In genomic region chr10:24164137-24164908, GRCm38 (mm10) we compare ENCODE assay signal across 9 mouse cellular contexts. TPM values are rescaled to one million over a fixed set of nuclear protein-coding genes. Genes with fewer than 3 reads are reported as not detected.
DNase-seq lines count a peak whose midpoint lies in the region; ATAC-seq and TF ChIP-seq lines count a peak whose summit lies in the region.
"Had no signal": no experiment of that assay in that cellular context is flagged by ENCODE, and none has a peak within 500 bp of the region (broad histone marks: within the 10 kb centered on the region; RNA-seq: fewer than 3 reads in every experiment).

No protein-coding gene starts in this region.

- intact Hi-C loops in gastrocnemius, postnatal 36 days (cut with DNase I) = no loop called here

- H3K27ac ChIP-seq in liver, embryonic 11.5 days (ENCODE audit: low read depth, low read length) = peak overlapping the region; percentile 11; the same call in 1 of the 2 replicates
- H3K27ac ChIP-seq in thymus, adult 2 months (ENCODE audit: control insufficient read depth, insufficient read depth, low read length) = no peak overlapping the region

- TF ChIP-seq POLR2A in thymus, adult 2 months (IDR thresholded peaks at IDR 0.05; ENCODE audit: control insufficient read depth, extremely low read depth, insufficient read depth, low read length, poor library complexity) = no peak

- H3K4me1 ChIP-seq in liver, embryonic 11.5 days (replicated peaks; ENCODE audit: control insufficient read depth, insufficient read depth, low read length) = peaks cover 10% of the 10 kb centered on the region
- H3K4me1 ChIP-seq in thymus, adult 2 months (replicated peaks; ENCODE audit: control insufficient read depth, insufficient read depth, low read length) = peaks cover 4% of the 10 kb centered on the region

- no peak overlapping the region for H3K4me3 ChIP-seq in liver, embryonic 11.5 days (ENCODE audit: low read depth, low read length)
- no peak overlapping the region for H3K4me3 ChIP-seq in thymus, adult 2 months (ENCODE audit: control insufficient read depth, insufficient read depth, low read length)

- WGBS in liver, embryonic 11.5 days = 43% methylated on average over 11 of the region's 11 CpGs
- 72% methylated on average over 11 of the region's 11 CpGs for WGBS in thymus, adult 2 months

- no peaks in the 10 kb centered on the region for H3K9me3 ChIP-seq in liver, embryonic 11.5 days (ENCODE audit: control insufficient read depth, low read length)

- no peak overlapping the region for H3K9ac ChIP-seq in liver, embryonic 11.5 days (ENCODE audit: low read depth, low read length)

- TF ChIP-seq CTCF in thymus, adult 2 months (IDR thresholded peaks at IDR 0.05; ENCODE audit: borderline replicate concordance, control insufficient read depth, extremely low read depth, insufficient read depth, low read length, poor library complexity) = no peak

- H3K27me3 ChIP-seq in liver, embryonic 11.5 days (replicated peaks; ENCODE audit: control insufficient read depth, insufficient read depth, low read length) = no peaks in the 10 kb centered on the region
- no peaks in the 10 kb centered on the region for H3K27me3 ChIP-seq in thymus, adult 2 months (ENCODE audit: control insufficient read depth, insufficient read depth, low read length)

- peak; percentile 24 for DNase-seq in gastrocnemius, postnatal 25 days
- no peak for DNase-seq in gastrocnemius, postnatal 36 days
- peak; percentile 65 for DNase-seq in adrenal gland, postnatal 14 days
- DNase-seq in heart, postnatal 4 days = peak; percentile 39
- DNase-seq in liver, embryonic 11.5 days (ENCODE audit: low spot score) = no peak
- peak; percentile 31 to 49 for DNase-seq in natural killer cell, adult 2 months (ENCODE audit: low spot score in 2 of 2)
- DNase-seq in thymus, adult 2 months = no peak
- DNase-seq in thymus, postnatal 14 days = no peak

- 0 out of 2 replicates have a peak, but pooled peaks have one; percentile 30 for ATAC-seq in liver, embryonic 11.5 days (replicated peaks; ENCODE audit: low FRiP score)

- no peaks in the 10 kb centered on the region for H3K36me3 ChIP-seq in liver, embryonic 11.5 days (ENCODE audit: control insufficient read depth, insufficient read depth, low read length)
- no peaks in the 10 kb centered on the region for H3K36me3 ChIP-seq in thymus, adult 2 months (ENCODE audit: control insufficient read depth, insufficient read depth, low read length)

- no peak overlapping the region for H3K4me2 ChIP-seq in liver, embryonic 11.5 days

RNA-seq across cellular contexts. Expression of gene Stx7, which starts 15.2 kb away (rescaled TPM):
- total RNA-seq in gastrocnemius, postnatal 25 days (2021) = 10 to 100 TPM; 23.6 to 24.1 TPM
- 10 to 100 TPM; 21.5 to 24.3 TPM for total RNA-seq in gastrocnemius, postnatal 36 days (2021)
- 116 and 125 TPM in 2 replicates for total RNA-seq in adrenal gland, postnatal 14 days (2021)
- 10 to 100 TPM; 46.1 to 54.3 TPM for total RNA-seq in heart, postnatal 4 days (2021)
- polyA plus RNA-seq in liver, embryonic 11.5 days (2014; fragmentation: Nextera tagmentation; extraction: Ambion mirVana) = 50.7 and 56.0 TPM in 2 replicates
- polyA plus RNA-seq in thymus, adult 2 months (2012; rRNA removed) = 42.2 and 46.3 TPM in 2 replicates

RNA-seq across cellular contexts. Expression of gene Taar9, which starts 55.0 kb away (rescaled TPM):
- total RNA-seq in gastrocnemius, postnatal 25 days (2021) = not detected
- total RNA-seq in gastrocnemius, postnatal 36 days (2021) = not detected
- not detected in 2 replicates for total RNA-seq in adrenal gland, postnatal 14 days (2021)
- not detected for total RNA-seq in heart, postnatal 4 days (2021)
- not detected in 2 replicates for polyA plus RNA-seq in liver, embryonic 11.5 days (2014; fragmentation: Nextera tagmentation; extraction: Ambion mirVana)
- polyA plus RNA-seq in thymus, adult 2 months (2012; rRNA removed) = not detected in 2 replicates
- polyA plus RNA-seq: brain, embryonic 14.5 days had no signal

RNA-seq across cellular contexts. Expression of gene Moxd1, which starts 59.0 kb away (rescaled TPM):
- under 1 TPM; 0.56 to 0.69 TPM for total RNA-seq in gastrocnemius, postnatal 25 days (2021)
- under 1 TPM; 0.26 to 0.57 TPM for total RNA-seq in gastrocnemius, postnatal 36 days (2021)
- total RNA-seq in adrenal gland, postnatal 14 days (2021) = 0.52 and 0.53 TPM in 2 replicates
- total RNA-seq in heart, postnatal 4 days (2021) = 1 to 10 TPM in 1 of 2 experiments, under 1 TPM in 1; 0.83 to 1.1 TPM
- 2.3 and 2.8 TPM in 2 replicates for polyA plus RNA-seq in liver, embryonic 11.5 days (2014; fragmentation: Nextera tagmentation; extraction: Ambion mirVana)
- 0.59 and 2.3 TPM in 2 replicates for polyA plus RNA-seq in thymus, adult 2 months (2012; rRNA removed)

Comparison
In these comparisons a context has a peak if more than half of its experiments do, and no peak if none do; other contexts are left out.
1. DNase-seq: peak in gastrocnemius, postnatal 25 days (single experiment), adrenal gland, postnatal 14 days (single experiment), heart, postnatal 4 days (single experiment) and natural killer cell, adult 2 months (2 of 2); none in gastrocnemius, postnatal 36 days (0 of 2), liver, embryonic 11.5 days (single experiment), thymus, adult 2 months (single experiment) and thymus, postnatal 14 days (single experiment).